Mouse (Mus musculus) small intestine, adult 2 months (tissue): ENCODE data around the gene Slc26a5. TPM values are rescaled to one million over a fixed set of nuclear protein-coding genes. Genes with fewer than 3 reads are reported as not detected.

ENCODE experiments used
- H3K27ac ChIP-seq: fragments of 200-500 bp; 2 replicates; pipeline ENCODE4 v1.5.1; 2012; ENCODE audit warnings: low read depth, low read length, control low read depth, inconsistent platforms; ENCODE audit not compliant: insufficient read depth
- H3K27me3 ChIP-seq: fragments of 200-500 bp; 2 replicates; pipeline ENCODE4 v1.6.1; 2012; ENCODE audit warnings: mild to moderate bottlenecking, moderate library complexity, low read length, inconsistent platforms; ENCODE audit not compliant: control insufficient read depth, insufficient read depth
- H3K36me3 ChIP-seq: fragments of 200-500 bp; 2 replicates; pipeline ENCODE4 v1.6.1; 2012; ENCODE audit warnings: mild to moderate bottlenecking, low read length, control low read depth, inconsistent platforms; ENCODE audit not compliant: control insufficient read depth, insufficient read depth
- H3K4me1 ChIP-seq: fragments of 200-500 bp; 2 replicates; pipeline ENCODE4 v1.6.1; 2012; ENCODE audit warnings: low read length, inconsistent platforms, mixed read lengths; ENCODE audit not compliant: control insufficient read depth, insufficient read depth, insufficient read length
- H3K4me3 ChIP-seq: fragments of 200-500 bp; 2 replicates; pipeline ENCODE4 v1.5.1; 2012; ENCODE audit warnings: low read depth, mild to moderate bottlenecking, control low read depth, inconsistent platforms, low read length, moderate library complexity
- CTCF ChIP-seq: fragments of 200-500 bp; IDR thresholded peaks from 2 replicates; pipeline ENCODE4 v1.5.1; 2012; ENCODE audit warnings: low read depth, mild to moderate bottlenecking, control low read depth, inconsistent platforms, low read length, moderate library complexity, mixed read lengths; ENCODE audit not compliant: insufficient replicate concordance, insufficient read length; ENCODE audit errors: extremely low read depth
- POLR2A ChIP-seq: fragments of 200-500 bp; IDR thresholded peaks from 2 replicates; pipeline ENCODE4 v1.6.1; 2012; ENCODE audit warnings: low read depth, mild to moderate bottlenecking, control low read depth, inconsistent platforms, low read length, moderate library complexity
- WGBS: fragments of 180-500 bp; shearing (Covaris S2); methylation state at CpG from one replicate; pipeline ENCODE4 v1.1.7; 2018; 5-methylcytosine and 5-hydroxymethylcytosine counted together
- polyA plus RNA-seq: library from polyadenylated mRNA; depleted of rRNA; stranded (reverse); fragments of >200 nt; gene quantifications from 2 replicates; pipeline ENCODE4 v1.2.3, GENCODE M21; 2012; rRNA removed

Slc26a5 gene
- polyA plus RNA-seq, 1 experiment: not detected

DNA sequence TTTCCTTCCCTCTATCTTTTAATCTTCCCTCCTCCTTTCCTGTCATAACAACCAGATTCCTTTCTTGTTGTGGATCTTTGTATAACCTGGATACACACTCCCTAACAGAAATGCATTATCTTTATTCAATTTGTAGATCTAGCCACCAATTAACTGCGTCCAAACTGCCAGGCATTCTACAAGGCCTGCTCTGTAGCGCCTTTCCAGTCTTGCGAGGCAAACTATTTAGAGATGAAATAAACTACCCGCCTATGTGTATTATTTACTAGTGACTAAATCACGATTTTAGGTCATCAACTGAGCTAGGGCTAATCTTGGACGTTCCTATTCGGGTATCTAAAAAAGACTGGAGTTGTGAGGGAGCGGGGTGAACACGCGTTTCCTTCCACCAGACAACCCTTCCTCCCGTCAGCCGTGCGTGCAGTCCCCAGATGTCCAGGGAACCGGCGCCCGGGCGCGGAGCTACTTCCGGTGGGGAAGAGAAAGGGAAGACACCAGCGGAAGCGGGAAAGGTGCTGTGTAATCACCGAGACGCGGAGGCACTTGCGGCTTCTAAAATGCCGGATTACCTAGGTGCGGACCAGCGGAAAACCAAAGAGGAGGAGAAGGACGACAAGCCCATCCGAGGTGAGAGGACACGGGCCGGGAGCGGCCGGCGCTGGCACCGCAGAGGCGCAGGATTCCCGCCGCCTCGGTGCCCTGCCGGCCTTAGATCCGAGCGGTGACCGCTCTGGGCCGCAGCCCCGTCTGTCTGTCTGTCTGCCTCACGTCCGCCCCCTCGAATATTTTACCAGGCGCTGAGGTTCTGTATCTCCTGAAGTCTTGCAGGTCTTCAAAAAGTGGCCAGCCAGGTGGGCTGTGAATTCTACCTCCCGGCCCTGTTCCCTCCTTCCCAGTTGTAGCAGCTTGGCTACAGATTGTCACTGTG is 78.9 kb downstream of the Slc26a5 start:
- peaks cover 2% of the 10 kb centered on the region; the same call in 1 of the 2 replicates for H3K4me1 ChIP-seq
- TF ChIP-seq CTCF: no peak
- peak; percentile 59; the same call in 1 of the 2 replicates for TF ChIP-seq POLR2A
- peaks cover 7% of the 10 kb centered on the region for H3K36me3 ChIP-seq
- H3K27me3 ChIP-seq: no peaks in the 10 kb centered on the region
- peak overlapping the region; percentile 90 for H3K4me3 ChIP-seq
- WGBS: 1% methylated on average over 51 of the region's 51 CpGs
- H3K27ac ChIP-seq: peak overlapping the region; percentile 70

DNA sequence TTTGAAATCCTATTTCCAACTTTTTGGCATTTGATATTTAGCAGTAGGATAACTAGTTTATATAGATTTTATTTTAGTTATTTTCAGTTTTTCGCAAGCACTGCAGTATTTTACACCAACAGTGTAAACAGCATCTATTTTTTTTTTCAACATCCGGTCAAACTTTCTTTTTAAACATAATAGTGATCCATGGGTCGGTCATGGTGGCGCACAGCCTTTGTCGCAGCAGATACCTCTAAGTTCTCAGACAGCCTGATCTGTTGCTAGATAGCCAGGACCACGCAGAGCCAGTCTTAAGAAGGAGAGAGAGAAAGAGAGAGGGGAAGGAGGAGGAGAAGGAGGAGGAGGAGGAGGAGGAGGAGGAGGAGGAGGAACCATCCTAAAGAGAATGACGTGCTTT is 79.6 kb downstream of the Slc26a5 start:
- 73% methylated on average over 7 of the region's 7 CpGs for WGBS
- peaks cover 2% of the 10 kb centered on the region; the same call in 1 of the 2 replicates for H3K4me1 ChIP-seq
- TF ChIP-seq POLR2A (no peak), CTCF (no peak)

DNA sequence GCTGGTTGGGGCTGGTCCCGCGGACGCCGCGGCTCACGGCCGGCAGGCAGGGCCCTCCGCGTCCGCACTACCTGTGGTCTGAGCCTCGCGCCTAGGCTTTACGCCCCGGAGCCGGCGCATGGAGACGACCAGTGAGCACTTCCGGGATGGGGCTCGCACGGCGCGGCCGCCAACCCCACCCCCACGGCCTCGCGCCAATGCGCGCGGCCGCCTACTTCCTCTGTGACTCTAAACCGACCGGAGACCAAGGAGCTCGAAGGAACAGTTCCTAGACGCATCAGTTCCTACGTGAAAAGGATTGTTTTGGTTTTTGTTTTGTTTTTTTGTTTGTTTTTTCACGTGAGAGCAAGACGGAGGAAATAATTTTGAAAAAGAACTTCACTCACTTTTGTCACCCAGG is 80.4 kb downstream of the Slc26a5 start, which contains the start of the genes Dnajc2 and Psmc2:
Dnajc2 (minus strand) TSS at position 199 of the 400 bp plus-strand sequence.
Psmc2 (plus strand) TSS at position 231 of the 400 bp plus-strand sequence.
- Histone ChIP-seq H3K4me1 (peaks cover 2% of the 10 kb centered on the region; the same call in 1 of the 2 replicates), H3K4me3 (peak within 1 kb of the TSS; percentile 69), H3K27me3 (no peaks in the 10 kb centered on the region), H3K27ac (peak within 1 kb of the TSS; percentile 70; the same call in 1 of the 2 replicates), H3K36me3 (peaks cover 12% of the 10 kb centered on the region)
- TF ChIP-seq POLR2A (no peak), CTCF (no peak)
- under 1% methylated on average over 37 of the region's 37 CpGs for WGBS

More for the DNA sequence above, 79.6 kb downstream of the Slc26a5 start:
- H3K27me3 ChIP-seq: no peaks in the 10 kb centered on the region
- H3K27ac ChIP-seq: no peak overlapping the region
- peak overlapping the region; percentile 17; the same call in 1 of the 2 replicates for H3K4me3 ChIP-seq
- H3K36me3 ChIP-seq: peaks cover 12% of the 10 kb centered on the region

DNA sequence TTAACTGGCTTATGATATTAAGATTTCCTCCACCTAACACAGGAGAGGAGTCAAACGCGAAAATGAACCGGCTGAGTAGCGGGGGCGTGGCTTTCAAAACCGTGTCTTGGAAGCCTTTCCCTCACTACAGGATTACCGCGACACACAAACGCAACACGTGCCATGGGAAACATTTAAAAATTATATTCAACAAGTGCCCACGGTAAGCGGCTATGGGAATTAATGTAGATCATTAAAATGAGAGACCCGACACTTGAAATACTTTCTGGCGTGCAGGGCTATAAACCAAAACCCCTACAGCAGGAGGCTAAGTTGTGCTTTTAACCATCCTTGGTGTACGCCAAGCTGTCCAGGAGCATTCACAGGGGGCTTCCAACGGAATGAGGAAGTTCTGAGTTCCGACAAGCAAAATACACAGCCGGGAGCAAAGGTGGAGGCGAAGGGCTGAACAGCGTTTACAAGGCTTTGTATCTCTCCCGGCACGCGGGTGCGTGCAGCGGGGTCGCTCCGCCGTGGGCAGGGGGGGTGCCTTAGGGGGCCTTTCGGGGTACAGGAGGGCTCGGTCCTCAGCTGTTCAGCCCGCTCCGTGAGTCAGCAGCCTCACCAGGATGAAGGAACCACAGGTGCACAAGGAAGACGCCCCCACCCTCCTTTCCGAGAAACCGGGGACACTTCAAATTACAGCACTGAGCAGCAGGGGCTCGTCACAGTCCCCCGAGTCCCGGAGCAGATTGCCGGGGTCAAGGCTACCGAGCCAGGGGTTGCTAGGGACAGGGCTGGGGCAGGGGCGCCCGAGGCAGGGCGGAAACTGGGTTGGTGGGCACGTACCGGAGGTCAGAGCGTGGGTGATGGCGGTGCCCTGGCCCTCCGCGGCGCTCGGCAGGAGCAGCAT is 81.0 kb downstream of the Slc26a5 start:
- H3K36me3 ChIP-seq: peaks cover 12% of the 10 kb centered on the region
- peak overlapping the region; percentile 69 for H3K4me3 ChIP-seq
- H3K4me1 ChIP-seq: peaks cover 2% of the 10 kb centered on the region; the same call in 1 of the 2 replicates
- H3K27me3 ChIP-seq: no peaks in the 10 kb centered on the region
- H3K27ac ChIP-seq: no peak overlapping the region
- WGBS: under 1% methylated on average over 51 of the region's 51 CpGs
- no peak for TF ChIP-seq POLR2A
- no peak for TF ChIP-seq CTCF

DNA sequence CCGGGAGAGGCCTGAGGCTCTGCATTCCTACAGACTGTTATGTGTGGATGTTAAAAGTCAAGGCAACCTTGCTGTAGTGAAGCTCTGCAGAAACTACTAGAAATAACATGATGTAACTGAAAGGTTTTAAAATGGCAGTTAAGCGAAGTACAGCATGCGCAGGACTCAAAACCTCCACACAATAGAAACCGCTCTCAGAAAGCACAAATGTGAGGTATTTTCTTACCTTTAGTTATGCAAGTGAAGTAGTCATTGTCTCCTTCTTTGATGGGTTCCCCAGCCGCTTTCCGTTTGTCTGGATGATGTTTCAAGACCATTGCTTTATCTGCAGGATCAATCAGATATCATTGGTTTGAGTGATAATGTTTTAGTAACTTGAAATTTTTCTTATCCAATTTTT is 88.9 kb downstream of the Slc26a5 start:
- peaks cover 33% of the 10 kb centered on the region for H3K36me3 ChIP-seq
- no peaks in the 10 kb centered on the region for H3K27me3 ChIP-seq
- no peak overlapping the region for H3K4me3 ChIP-seq
- TF ChIP-seq CTCF (no peak), POLR2A (no peak)
- H3K4me1 ChIP-seq: no peaks in the 10 kb centered on the region
- H3K27ac ChIP-seq: no peak overlapping the region
- WGBS: 88% methylated on average over 6 of the region's 6 CpGs

DNA sequence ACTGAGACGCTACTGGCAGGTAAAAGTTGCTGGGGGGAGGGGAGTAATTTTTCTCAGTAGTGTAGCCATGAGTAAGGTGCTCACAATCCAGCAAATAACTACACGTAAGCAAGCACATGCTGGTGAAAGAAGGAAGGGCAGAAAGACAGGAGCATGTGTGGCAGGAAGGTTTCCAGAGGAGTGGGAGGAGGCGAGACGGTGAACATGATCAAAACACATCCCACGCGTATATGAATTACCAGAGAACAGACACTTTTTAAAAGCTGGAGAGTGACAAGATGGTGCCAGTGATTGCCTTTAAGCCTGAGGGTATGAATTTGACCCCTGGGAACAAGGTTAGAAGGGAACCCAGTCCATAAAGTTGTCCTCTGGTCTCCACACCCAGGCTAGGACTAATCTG is 95.6 kb downstream of the Slc26a5 start:
- Histone ChIP-seq H3K4me1 (no peaks in the 10 kb centered on the region), H3K27ac (no peak overlapping the region), H3K27me3 (no peaks in the 10 kb centered on the region), H3K36me3 (peaks cover 44% of the 10 kb centered on the region), H3K4me3 (no peak overlapping the region)
- 93% methylated on average over 6 of the region's 6 CpGs for WGBS
- no peak for TF ChIP-seq POLR2A
- TF ChIP-seq CTCF: no peak

DNA sequence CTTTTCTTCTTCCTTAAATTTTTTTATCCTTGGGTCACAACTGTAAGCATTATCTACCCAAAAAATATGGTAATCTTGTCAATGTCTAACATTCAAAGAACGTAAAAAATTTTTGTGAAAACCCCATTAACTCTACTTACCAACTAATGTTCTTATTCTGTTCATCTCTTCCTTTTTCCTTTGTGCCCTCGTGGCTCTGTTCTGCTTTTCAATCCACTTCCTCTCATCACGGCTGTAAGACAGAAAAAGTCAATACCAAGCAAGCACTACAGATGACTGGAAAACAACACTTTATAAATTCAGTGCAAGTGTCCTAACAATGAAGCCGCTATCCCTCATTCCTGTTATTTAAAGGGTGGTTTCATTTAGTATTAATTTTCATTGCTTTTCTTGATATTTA is 96.9 kb downstream of the Slc26a5 start:
- H3K27ac ChIP-seq: no peak overlapping the region
- no peaks in the 10 kb centered on the region for H3K4me1 ChIP-seq
- no peak overlapping the region for H3K4me3 ChIP-seq
- TF ChIP-seq CTCF: no peak
- no peak for TF ChIP-seq POLR2A
- H3K36me3 ChIP-seq: peaks cover 47% of the 10 kb centered on the region
- WGBS: 91% methylated on average over 4 of the region's 4 CpGs
- H3K27me3 ChIP-seq: no peaks in the 10 kb centered on the region

Other genes with a start within 250 kb of the Slc26a5 start
- not detected in 2 replicates for gene Fbxl13, start 220.0 kb downstream of the Slc26a5 start, polyA plus RNA-seq
- gene Armc10, start 219.8 kb downstream of the Slc26a5 start, polyA plus RNA-seq: 12.0 and 31.8 TPM in 2 replicates
- 0.85 and 1.3 TPM in 2 replicates for gene Napepld, start 164.2 kb downstream of the Slc26a5 start, polyA plus RNA-seq
- gene Pmpcb, start 128.5 kb downstream of the Slc26a5 start, polyA plus RNA-seq: 9.2 and 14.6 TPM in 2 replicates
- 3.2 and 9.2 TPM in 2 replicates for gene Dnajc2, start 80.4 kb downstream of the Slc26a5 start, polyA plus RNA-seq
- 4.4 and 8.7 TPM in 2 replicates for gene Psmc2, start 80.3 kb downstream of the Slc26a5 start, polyA plus RNA-seq